Mouse (Mus musculus) erythroblast, adult 5-6 weeks (primary cell): ENCODE results near the gene Nova1. TPM values are rescaled to one million over a fixed set of nuclear protein-coding genes. Genes with fewer than 3 reads are reported as not detected.

Experiments
- ATAC-seq: replicated peaks from 2 replicates; pipeline ENCODE4 v1.8.0; 2016; ENCODE audit warnings: moderate number of reproducible peaks, mild to moderate bottlenecking, moderate TSS enrichment, inconsistent platforms; ENCODE audit not compliant: poor library complexity, low FRiP score, severe bottlenecking
- total RNA-seq, 2 experiments: library from RNA; stranded (forward) in 1 of 2; stranded (reverse) in 1 of 2; fragments of 150-400 nt in 1 of 2; fragments of 200-764, 138-1000 nt in 1 of 2; gene quantifications; 2 replicates each; pipeline versions ENCODE4 v1.2.3 to v1.2.4; 2015 to 2017; ENCODE audit warnings: low replicate concordance in 2 of 2

Gene Nova1
- total RNA-seq, 2 experiments from 2014 or later = not detected

DNA sequence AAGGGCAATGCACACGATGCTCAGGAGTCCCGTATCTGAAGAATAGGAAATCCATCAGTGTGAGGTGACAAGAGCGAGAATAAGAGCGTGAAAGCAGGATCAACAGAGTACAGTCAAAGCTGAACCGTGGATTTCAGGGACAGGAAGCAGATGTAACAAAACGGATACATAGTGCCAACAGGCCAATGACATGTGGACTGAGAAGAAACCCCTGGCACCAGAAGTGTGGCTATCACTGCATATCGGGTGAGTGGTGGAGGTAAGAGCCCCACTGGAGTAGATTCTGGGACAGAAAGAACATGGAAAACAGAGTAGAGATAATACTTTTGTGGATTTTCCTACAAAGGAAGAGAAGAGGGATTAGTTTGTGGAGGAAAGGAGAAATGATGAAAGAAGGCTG lies 109.3 kb downstream of the Nova1 start:
- no peak for ATAC-seq

DNA sequence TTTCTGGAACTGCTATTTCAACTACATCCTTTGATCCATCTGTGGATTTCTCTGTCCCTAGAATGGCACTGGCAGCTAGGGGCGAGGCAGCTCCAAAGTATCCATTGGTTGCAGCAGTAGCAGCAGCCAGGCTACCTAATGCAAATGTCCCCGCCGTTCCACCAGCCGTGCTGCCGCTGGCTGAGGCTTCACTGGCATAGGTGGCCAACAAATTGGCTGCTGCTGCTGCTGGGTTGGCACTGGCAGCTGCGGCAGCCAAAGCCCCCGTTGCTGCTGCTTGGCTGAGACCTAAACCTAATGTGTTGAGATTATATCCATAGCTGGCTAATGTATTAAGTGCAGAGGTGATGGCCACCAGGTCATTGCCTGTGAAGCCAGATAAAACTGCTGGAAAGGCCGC lies 118.5 kb downstream of the Nova1 start:
- ATAC-seq = no peak

DNA sequence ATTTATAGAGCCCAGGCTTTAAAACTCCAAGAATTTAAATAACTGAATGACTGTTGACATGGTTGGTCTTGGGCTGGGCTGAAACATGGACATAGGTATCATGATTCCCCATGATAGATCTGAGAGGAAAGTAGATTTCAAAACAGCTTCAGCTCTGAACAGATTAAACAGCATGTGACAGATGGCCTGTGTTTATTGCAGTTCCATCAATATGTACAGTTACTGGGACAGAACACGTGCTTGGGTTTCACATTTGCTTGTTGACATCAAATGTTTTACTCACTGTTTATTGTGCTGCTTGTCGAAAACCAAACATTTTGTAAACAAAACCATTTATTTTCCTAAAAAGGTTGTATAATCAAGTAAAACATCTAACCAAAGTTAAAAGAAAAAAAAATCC lies 142.4 kb downstream of the Nova1 start:
- no peak for ATAC-seq

DNA sequence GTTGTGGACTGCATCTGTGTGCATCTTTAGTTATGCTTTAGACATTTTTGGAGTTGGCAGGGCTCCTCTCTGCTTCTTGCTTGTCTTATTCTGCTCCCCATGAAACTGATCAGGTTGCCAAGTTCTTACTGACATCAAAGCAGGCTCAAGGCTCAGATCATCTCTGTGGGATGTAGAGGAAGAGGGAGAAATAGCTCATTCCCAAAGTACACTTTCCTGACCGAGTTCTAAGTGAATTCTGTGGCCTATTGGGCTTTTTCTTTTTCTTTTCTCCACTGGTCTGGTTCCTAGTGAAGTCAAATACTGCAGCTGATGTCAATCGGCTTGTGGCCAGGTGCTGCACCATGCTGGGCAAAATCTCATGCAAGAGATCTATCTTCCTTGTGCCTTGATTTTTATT lies 152.0 kb downstream of the Nova1 start:
- ATAC-seq = no peak

DNA sequence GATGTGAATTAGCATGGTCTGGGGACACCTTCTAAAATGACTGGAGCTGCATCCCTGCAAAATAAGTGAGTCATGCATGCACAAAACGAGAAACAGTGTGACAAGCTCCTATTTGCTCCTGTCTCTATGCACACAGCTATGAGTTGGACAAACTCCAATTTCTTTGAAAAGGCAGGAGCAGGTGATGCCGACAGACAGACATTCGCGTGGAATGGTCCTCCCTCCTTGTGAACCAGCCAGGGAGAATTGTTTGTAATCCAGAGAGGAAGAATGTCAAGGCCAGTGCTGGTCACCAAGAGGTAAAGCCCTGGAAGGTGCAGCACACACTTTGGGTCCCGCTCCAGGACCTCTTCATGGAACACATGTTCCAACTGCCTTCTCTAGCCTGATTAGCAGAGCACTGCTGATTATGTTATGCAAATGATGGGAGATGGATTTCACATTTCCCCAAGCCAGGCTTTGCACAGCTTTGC lies 172.6 kb downstream of the Nova1 start:
- ATAC-seq = no peak

DNA sequence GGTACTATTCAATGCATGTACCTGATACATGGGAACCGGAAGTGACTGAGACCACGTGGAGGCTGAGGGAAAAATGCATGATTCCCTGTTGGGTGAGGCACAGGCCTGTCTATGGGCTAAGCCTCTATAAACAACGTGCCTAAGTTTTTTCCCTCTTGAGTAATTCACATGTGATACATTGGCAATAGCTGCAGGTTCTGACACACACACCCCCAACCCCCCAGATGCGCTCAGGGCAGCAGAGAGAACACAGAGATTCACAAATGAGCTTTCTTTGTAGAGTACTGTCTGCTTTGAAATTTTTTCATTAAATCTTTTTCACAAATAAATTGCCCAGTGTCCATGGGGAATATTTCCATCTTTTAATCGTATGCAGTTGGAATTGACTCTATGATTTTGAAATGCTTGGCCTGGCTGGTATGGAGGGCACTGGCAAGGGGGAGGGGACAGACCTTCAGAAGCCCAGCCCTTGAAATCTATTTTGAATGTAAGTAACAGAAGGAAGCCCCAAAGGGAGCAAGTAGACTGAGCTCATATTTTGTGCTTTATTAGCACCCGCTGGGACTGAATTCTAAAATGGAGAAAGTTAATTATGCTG lies 173.3 kb downstream of the Nova1 start:
- no peak for ATAC-seq
